10 mouse cellular contexts compared by ENCODE assay signal in the genomic region with DNA sequence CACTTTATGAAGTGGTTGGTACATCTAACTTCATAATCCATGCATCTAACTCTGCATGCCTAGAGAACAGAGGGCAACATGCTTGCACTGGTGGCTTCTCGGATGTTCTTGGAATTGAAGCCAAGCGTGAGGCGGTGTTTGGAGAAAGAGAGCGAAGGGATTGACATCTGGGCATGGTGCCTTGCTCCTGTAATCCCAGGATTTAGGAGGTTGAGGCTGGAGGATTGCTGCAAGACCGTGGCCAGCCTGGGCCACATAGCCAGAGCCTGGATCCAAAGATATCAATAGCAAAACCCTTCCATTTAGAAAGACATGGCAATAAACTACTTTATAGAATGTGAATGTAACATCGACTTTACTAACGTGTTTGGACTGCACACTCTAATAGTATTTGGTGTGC. TPM values are rescaled to one million over a fixed set of nuclear protein-coding genes. Genes with fewer than 3 reads are reported as not detected.
DNase-seq lines count a peak whose midpoint lies in the region; ATAC-seq and TF ChIP-seq lines count a peak whose summit lies in the region.
"Had no signal": no experiment of that assay in that cellular context is flagged by ENCODE, and none has a peak within 500 bp of the region (broad histone marks: within the 10 kb centered on the region; RNA-seq: fewer than 3 reads in every experiment).

No protein-coding gene starts in this region.

- H3K27ac ChIP-seq in lung, embryonic 15.5 days, result peak overlapping the region; percentile 39
- H3K27ac ChIP-seq in lung, postnatal 0 days (ENCODE audit: low read length), result no peak overlapping the region
- no peak overlapping the region for H3K27ac ChIP-seq in forebrain, embryonic 14.5 days (ENCODE audit: low read depth, low read length)
- peak overlapping the region; percentile 73 for H3K27ac ChIP-seq in liver, embryonic 13.5 days
- peak overlapping the region; percentile 74; the same call in 1 of the 2 replicates for H3K27ac ChIP-seq in stomach, embryonic 16.5 days (ENCODE audit: low read length)

- H3K36me3 ChIP-seq in lung, embryonic 15.5 days, result no peaks in the 10 kb centered on the region
- H3K36me3 ChIP-seq in lung, postnatal 0 days (ENCODE audit: insufficient read depth, low read length), result no peaks in the 10 kb centered on the region
- no peaks in the 10 kb centered on the region for H3K36me3 ChIP-seq in forebrain, embryonic 14.5 days (ENCODE audit: control insufficient read depth, insufficient read depth, low read length)
- H3K36me3 ChIP-seq in liver, embryonic 13.5 days, result no peaks in the 10 kb centered on the region
- no peaks in the 10 kb centered on the region for H3K36me3 ChIP-seq in stomach, embryonic 16.5 days (ENCODE audit: control insufficient read depth, insufficient read depth, low read length)

- DNase-seq in lung, postnatal 0 days (ENCODE audit: low spot score), result no peak
- DNase-seq in forebrain, embryonic 14.5 days (ENCODE audit: low spot score), result no peak
- no peak for DNase-seq in liver, embryonic 13.5 days
- DNase-seq in urinary bladder, postnatal 14 days (ENCODE audit: low spot score), result no peak
- DNase-seq: cerebellum, adult 8-10 months; gastrocnemius, postnatal 10 days had no signal

- H3K4me1 ChIP-seq in lung, embryonic 15.5 days, result peaks cover 52% of the 10 kb centered on the region
- peaks cover 10% of the 10 kb centered on the region; the same call in 1 of the 2 replicates for H3K4me1 ChIP-seq in lung, postnatal 0 days (ENCODE audit: insufficient read depth, low read depth, low read length)
- H3K4me1 ChIP-seq in forebrain, embryonic 14.5 days (ENCODE audit: control insufficient read depth, insufficient read depth, low read length), result peaks cover 34% of the 10 kb centered on the region
- peaks cover 85% of the 10 kb centered on the region for H3K4me1 ChIP-seq in liver, embryonic 13.5 days (replicated peaks)
- H3K4me1 ChIP-seq in stomach, embryonic 16.5 days (ENCODE audit: control insufficient read depth, insufficient read depth, low read length), result peaks cover 49% of the 10 kb centered on the region

- TF ChIP-seq CTCF in lung, postnatal 0 days (IDR thresholded peaks at IDR 0.05), result no peak

- peak overlapping the region; percentile 25 for H3K4me2 ChIP-seq in lung, embryonic 15.5 days
- H3K4me2 ChIP-seq in lung, postnatal 0 days (replicated peaks; ENCODE audit: low read depth, low read length), result no peak overlapping the region
- H3K4me2 ChIP-seq in forebrain, embryonic 14.5 days (ENCODE audit: low read length), result peak overlapping the region; percentile 34; the same call in 1 of the 2 replicates
- H3K4me2 ChIP-seq in liver, embryonic 13.5 days, result peak overlapping the region; percentile 56
- H3K4me2 ChIP-seq in stomach, embryonic 16.5 days (ENCODE audit: low read depth, low read length), result peak overlapping the region; percentile 36

- 78% methylated on average over 7 of the region's 7 CpGs for WGBS in lung, embryonic 15.5 days
- 77% methylated on average over 7 of the region's 7 CpGs for WGBS in lung, postnatal 0 days
- 61% methylated on average over 7 of the region's 7 CpGs for WGBS in forebrain, embryonic 14.5 days
- 87% methylated on average over 7 of the region's 7 CpGs for WGBS in liver, embryonic 13.5 days (ENCODE audit: insufficient replicate concordance)
- WGBS in stomach, embryonic 16.5 days, result 65% methylated on average over 7 of the region's 7 CpGs

- H3K9me3 ChIP-seq in lung, embryonic 15.5 days, result no peaks in the 10 kb centered on the region
- H3K9me3 ChIP-seq in lung, postnatal 0 days (ENCODE audit: low read length), result no peaks in the 10 kb centered on the region
- H3K9me3 ChIP-seq in forebrain, embryonic 14.5 days (replicated peaks; ENCODE audit: control insufficient read depth, low read length), result no peaks in the 10 kb centered on the region
- no peaks in the 10 kb centered on the region for H3K9me3 ChIP-seq in liver, embryonic 13.5 days (replicated peaks)
- H3K9me3 ChIP-seq in stomach, embryonic 16.5 days (replicated peaks; ENCODE audit: control insufficient read depth, low read length), result no peaks in the 10 kb centered on the region

- no peak overlapping the region for H3K4me3 ChIP-seq in lung, embryonic 15.5 days
- no peak overlapping the region for H3K4me3 ChIP-seq in lung, postnatal 0 days (ENCODE audit: low read depth, low read length)
- no peak overlapping the region for H3K4me3 ChIP-seq in forebrain, embryonic 14.5 days (ENCODE audit: low read depth, low read length)
- peak overlapping the region; percentile 79 for H3K4me3 ChIP-seq in liver, embryonic 13.5 days (replicated peaks)
- H3K4me3 ChIP-seq in stomach, embryonic 16.5 days (replicated peaks; ENCODE audit: low read length), result no peak overlapping the region

- no peak for TF ChIP-seq EP300 in lung, postnatal 0 days (IDR thresholded peaks at IDR 0.05)

- H3K9ac ChIP-seq in lung, embryonic 15.5 days, result no peak overlapping the region
- H3K9ac ChIP-seq in lung, postnatal 0 days (replicated peaks; ENCODE audit: low read depth), result no peak overlapping the region
- H3K9ac ChIP-seq in forebrain, embryonic 14.5 days (ENCODE audit: low read length), result no peak overlapping the region
- peak overlapping the region; percentile 48 for H3K9ac ChIP-seq in liver, embryonic 13.5 days
- H3K9ac ChIP-seq in stomach, embryonic 16.5 days (ENCODE audit: low read length), result no peak overlapping the region

- H3K27me3 ChIP-seq in lung, embryonic 15.5 days, result no peaks in the 10 kb centered on the region
- H3K27me3 ChIP-seq in lung, postnatal 0 days (replicated peaks; ENCODE audit: insufficient read depth, low read length), result no peaks in the 10 kb centered on the region
- no peaks in the 10 kb centered on the region for H3K27me3 ChIP-seq in forebrain, embryonic 14.5 days (replicated peaks; ENCODE audit: control insufficient read depth, insufficient read depth, low read length)
- no peaks in the 10 kb centered on the region for H3K27me3 ChIP-seq in liver, embryonic 13.5 days
- H3K27me3 ChIP-seq in stomach, embryonic 16.5 days (ENCODE audit: control insufficient read depth, insufficient read depth, low read length), result no peaks in the 10 kb centered on the region
- H3K27me3 ChIP-seq: Patski had no signal

- ATAC-seq in lung, embryonic 15.5 days (ENCODE audit: borderline replicate concordance, extremely low read depth, low FRiP score, low TSS enrichment), result no peak
- no peak for ATAC-seq in lung, postnatal 0 days
- ATAC-seq in forebrain, embryonic 14.5 days, result no peak
- no peak for ATAC-seq in liver, embryonic 13.5 days (ENCODE audit: low read depth)
- no peak for ATAC-seq in stomach, embryonic 16.5 days (ENCODE audit: insufficient read depth, low FRiP score)
- no peak for ATAC-seq in activated CD4-positive, CD25-positive, alpha-beta regulatory T cell, adult 4 months
- ATAC-seq: Patski had no signal

RNA-seq across cellular contexts. Expression of gene Bpgm, which starts 2.0 kb away (rescaled TPM):
- polyA plus RNA-seq in lung, embryonic 15.5 days (2015; fragmentation: Nextera tagmentation; extraction: Ambion mirVana), result 65.7 and 66.7 TPM in 2 replicates
- polyA plus RNA-seq in lung, postnatal 0 days (2015; fragmentation: Nextera tagmentation; extraction: Ambion mirVana), result 66.6 and 69.7 TPM in 2 replicates
- polyA plus RNA-seq in forebrain, embryonic 14.5 days (2014; fragmentation: Nextera tagmentation; extraction: Ambion mirVana), result 66.1 and 84.3 TPM in 2 replicates
- 136 and 141 TPM in 2 replicates for polyA plus RNA-seq in liver, embryonic 13.5 days (2015; fragmentation: Nextera tagmentation; extraction: Ambion mirVana)
- polyA plus RNA-seq in stomach, embryonic 16.5 days (2015; fragmentation: Nextera tagmentation; extraction: Ambion mirVana), result 44.1 and 55.0 TPM in 2 replicates
- polyA plus RNA-seq in activated CD4-positive, CD25-positive, alpha-beta regulatory T cell, adult 4 months (2017; shearing (Covaris generic)), result 10 to 100 TPM; 16.7 to 19.1 TPM

Comparison
In these comparisons a context has a peak if more than half of its experiments do, and no peak if none do; other contexts are left out.
1. H3K27ac ChIP-seq: peak in lung, embryonic 15.5 days (single experiment), liver, embryonic 13.5 days (single experiment) and stomach, embryonic 16.5 days (single experiment); none in lung, postnatal 0 days (single experiment) and forebrain, embryonic 14.5 days (single experiment).